Mouse (Mus musculus) layer of hippocampus, adult 9-11 months (tissue): ENCODE measurements around the gene Ppp2r5e.

ENCODE experiments used
- DNase-seq: peaks from one replicate; pipeline ENCODE4 v3.0.0; 2022

The Ppp2r5e gene

GRCm38 (mm10) chr12:75572271-75572670, 23.8 kb downstream of the Ppp2r5e start:
- peak; percentile 34 for DNase-seq

- DNase-seq, result no peak
These were observed 25.9 kb downstream of the Ppp2r5e start for GRCm38 (mm10) chr12:75570138-75570537.

DNA sequence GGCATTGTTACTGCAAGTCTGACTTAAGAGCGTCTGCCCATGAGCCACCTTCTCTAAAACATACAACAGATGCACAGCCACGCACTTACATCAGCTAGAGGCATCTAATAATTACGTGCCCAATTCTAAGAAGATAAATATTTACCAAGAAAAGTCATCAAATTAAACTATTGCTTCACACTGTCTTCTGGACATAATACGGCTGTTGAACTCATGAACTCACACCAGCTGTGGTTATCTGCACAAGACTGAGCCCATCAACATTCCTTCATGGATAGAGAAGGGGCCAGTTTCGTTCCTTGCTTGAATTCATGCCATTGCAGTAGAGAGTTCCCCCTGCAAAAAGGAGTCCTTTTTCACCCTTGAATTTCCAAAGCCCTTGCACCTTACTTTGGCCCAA, 28.3 kb downstream of the Ppp2r5e start:
- no peak for DNase-seq

- DNase-seq, result no peak
These were observed 30.3 kb downstream of the Ppp2r5e start for GRCm38 (mm10) chr12:75565756-75566155.

- no peak for DNase-seq
These were observed 31.5 kb downstream of the Ppp2r5e start for GRCm38 (mm10) chr12:75564498-75564897.

DNA sequence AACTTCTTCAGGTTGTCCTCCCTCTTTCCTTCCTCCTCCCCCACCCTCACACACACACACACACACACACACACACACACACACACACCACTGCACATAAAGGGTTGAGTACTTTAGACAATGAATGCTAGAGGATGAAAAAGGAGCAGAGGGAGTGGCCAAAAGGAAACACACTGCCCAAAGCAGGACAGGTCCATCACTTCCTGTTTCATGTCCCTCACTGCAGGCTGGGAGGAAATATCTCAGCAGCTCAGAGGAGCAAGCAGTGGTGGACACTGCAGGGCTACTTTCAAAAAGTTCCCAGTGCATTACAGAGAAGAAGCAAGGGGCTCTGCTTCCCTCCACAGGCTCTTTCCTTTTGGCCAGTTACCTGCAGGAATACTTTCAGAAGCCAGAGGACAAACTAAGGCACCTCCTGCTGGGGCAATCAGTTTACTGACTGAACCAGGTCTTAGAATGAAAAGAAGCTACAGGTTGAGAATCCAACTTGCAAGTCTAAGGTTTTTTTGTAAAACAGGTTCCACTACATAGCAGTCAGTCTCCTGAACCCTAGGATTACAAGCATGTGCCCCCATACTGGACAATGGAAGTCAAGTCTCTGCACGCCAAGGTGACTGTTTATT, 32.9 kb downstream of the Ppp2r5e start:
- no peak for DNase-seq

DNA sequence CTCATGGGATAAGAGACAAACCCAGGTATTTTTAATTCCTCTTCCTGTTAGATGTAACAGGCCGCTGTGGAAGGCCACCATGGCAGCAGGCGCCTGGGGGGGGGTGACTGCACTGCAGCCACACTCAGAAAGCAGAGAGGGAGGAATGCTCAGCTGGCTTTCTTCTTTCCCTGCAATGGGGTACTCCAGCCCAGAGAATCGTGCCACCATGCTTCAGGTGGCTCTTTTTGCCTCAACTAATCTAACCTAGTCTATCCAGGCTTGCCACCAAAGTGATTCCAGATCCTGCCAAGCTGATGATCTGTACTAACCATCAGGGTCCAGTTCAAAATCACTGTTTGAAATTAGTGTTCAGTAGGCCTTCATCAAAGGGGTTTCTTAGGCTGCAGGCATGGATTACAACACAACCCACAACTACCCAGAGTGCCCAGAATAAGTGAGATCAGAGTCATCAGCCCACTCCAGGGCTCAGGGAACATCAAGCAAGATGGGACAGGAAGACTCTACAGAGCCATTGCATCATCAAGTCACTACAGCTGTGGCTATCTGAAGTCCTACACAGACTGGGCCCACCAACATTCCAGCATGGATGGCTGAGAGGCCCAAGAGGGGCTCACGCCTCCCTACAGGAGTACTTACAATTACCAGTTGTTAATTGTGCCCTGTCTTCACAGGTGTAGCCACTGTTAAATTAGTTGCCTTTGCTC, 35.2 kb downstream of the Ppp2r5e start:
- DNase-seq, result no peak

- DNase-seq, result no peak
These were observed 36.8 kb downstream of the Ppp2r5e start for GRCm38 (mm10) chr12:75559196-75559595.

GRCm38 (mm10) chr12:75557813-75558212, 38.2 kb downstream of the Ppp2r5e start:
- DNase-seq, result no peak

GRCm38 (mm10) chr12:75555032-75555431, 41.0 kb downstream of the Ppp2r5e start:
- DNase-seq, result no peak

DNA sequence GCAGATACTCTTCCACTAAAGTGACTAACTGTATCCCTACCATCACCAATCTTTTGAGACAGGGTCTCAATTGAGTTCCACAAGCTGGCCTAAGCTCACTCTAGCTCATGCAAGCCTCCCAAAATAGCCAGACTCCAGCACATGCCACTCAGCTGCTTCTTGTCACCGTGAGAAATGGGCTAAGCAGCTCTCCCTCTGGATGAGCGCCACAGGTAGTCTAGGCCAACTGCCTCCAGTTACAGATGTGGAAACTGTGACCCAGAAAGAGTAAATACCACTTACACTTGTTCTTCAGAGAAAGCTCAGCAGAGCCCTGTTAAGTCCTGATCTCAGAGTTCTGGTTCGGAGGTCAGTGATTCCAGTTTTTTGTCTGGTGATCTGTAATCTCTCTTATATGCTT, 43.7 kb downstream of the Ppp2r5e start:
- DNase-seq, result no peak

DNA sequence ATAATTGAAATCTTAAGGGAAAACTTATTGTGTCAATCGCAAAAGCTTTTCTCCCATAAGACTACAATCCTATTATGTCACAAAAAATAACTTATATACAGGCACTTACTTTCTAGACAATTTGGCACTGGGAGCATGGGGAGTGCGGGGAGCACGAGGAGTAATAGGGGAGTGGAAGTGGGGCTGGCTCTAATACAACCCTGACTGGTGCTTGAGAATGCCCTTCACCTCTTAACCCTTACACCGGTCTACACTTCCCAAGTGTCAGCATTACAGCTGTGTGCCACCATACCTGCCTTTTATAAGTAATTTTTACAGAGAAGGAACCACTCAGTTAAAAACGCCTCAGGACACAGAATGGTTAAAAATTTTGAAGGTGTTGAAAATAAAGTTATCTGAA, 44.4 kb downstream of the Ppp2r5e start:
- DNase-seq, result no peak

GRCm38 (mm10) chr12:75548999-75549398, 47.0 kb downstream of the Ppp2r5e start:
- DNase-seq, result no peak

DNA sequence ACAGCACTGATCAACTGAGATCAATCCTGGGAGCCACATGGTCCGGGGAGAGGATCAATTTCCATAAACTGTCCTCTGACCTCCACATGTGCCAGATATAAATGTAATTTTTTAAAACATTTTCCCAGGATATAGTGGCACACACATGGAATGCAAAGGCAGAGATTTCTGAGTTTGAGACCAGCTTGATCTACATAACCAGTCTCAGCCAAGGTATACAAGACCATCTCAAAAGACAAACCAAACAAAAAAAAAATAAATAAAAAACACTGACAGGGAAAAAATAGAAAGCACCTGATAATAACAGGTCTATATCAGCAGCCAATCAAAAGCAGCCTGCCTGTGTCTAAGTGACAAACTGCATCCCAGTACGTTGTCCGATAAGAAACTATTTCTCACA, 48.9 kb downstream of the Ppp2r5e start:
- no peak for DNase-seq

- DNase-seq, result no peak
These were observed 49.8 kb downstream of the Ppp2r5e start for GRCm38 (mm10) chr12:75546241-75546640.

- DNase-seq, result no peak
These were observed 50.6 kb downstream of the Ppp2r5e start for GRCm38 (mm10) chr12:75545431-75545925.

DNA sequence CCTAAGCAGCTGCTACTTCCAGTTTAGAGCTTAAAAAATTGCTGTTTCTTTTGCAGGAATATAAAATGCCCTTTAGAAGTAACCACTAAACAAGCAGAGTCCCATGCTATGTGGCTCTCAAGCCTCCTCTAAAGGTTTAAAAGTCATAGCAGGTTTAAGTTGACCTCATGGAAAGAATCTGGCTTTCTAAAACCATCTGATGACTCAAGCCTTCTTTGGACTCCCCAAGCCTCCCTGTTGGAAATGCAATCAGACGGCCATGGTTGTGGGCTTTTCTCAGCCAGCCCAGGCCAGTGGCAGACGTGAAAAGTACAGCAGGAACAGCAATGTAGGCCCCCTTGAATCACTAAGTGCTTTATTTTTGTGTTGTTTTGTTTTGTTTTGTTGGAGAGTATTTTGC, 51.4 kb downstream of the Ppp2r5e start:
- DNase-seq, result no peak

DNA sequence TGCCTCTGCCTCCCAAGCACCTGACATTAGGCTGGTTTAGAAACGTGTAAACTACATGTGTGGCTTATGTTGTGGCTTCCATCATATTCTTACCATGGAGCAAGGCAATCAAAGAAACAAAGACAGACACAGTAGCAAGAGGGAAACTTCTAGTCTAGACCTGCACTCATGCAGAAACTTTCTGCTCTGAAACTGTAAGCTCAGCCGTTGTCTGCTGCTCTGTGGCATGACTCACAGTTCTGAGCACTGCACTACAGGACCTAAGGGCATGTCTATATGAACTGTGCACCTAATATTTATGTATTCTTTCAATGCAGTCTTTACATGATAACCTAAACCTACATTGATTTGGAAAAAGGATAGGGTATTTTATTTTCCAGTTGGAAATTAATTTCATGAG, 51.8 kb downstream of the Ppp2r5e start:
- DNase-seq, result no peak

DNA sequence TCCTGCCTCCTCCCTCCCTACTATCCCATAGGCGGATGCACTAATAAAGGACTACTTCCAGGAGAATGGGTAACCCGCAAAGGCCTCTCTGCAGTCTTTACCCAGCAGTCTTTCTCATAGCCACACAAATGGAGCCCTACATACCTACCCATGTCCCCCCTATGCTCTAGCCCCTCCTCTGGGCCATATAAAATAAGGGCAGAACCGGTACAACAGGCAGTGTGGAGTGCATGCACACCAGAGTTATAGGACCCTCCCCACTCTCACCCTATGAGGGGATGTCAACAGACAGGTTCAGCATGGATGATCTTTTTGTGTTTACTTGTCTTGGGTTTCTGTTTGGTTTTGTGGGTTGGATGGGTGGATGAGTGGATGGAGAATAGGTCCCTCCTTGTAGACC, 52.7 kb downstream of the Ppp2r5e start:
- no peak for DNase-seq

- DNase-seq, result no peak
These were observed 55.3 kb downstream of the Ppp2r5e start for GRCm38 (mm10) chr12:75540621-75541171.

DNA sequence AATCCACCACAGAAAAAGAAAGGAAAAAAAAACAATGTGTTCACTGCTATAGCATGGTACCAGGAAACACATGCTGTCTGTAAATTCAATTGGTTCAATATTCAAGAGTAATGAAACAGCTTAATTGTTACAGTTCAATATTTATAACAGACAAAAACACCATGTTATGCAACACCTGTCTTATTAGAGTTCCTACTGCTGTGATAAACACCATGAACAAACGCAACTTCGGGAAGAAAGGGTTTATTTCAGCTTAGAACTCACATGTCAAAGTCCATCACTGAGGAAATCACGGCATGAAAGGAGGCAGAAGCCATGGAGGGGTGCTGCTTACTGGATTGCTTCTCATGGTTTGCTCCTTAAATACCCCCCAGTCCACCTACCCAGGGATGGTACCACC, 56.8 kb downstream of the Ppp2r5e start:
- no peak for DNase-seq

DNA sequence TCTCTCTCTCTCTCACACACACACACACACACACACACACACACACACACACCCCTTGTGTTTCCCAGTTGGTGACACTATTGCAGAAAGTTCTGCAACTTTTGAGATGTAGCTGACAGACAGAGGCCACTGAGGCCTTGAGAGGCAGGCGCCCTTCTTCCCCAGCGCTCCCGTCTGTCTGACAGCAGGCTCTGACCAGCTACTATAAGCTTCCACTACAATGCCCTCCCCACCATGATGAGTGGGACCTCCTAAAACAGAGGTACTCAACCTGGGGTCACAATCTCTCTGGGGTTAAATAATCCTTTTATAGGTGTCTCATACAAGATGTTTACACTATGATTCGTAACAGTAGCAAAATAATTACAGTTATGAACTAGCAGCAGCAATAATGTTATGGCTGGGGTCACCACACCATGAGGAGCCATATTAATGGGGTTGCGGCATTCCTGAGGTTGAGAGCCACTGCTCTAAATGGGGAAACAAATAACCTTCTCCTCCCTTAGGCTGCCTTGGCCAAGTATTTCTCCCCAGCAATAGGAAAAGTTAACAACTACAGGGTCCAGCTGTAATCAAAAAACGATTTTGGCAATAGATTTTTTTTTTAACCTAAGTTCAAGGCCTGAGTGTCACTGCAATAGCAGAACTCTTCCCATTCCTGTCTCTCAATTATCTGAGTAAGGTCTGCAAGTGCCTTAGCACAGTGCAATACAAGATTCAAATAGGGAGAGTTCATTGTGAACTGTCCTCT, 58.2 kb downstream of the Ppp2r5e start:
- DNase-seq, result no peak

GRCm38 (mm10) chr12:75537019-75537672, 58.9 kb downstream of the Ppp2r5e start:
- DNase-seq, result no peak
